Mouse (Mus musculus) stomach, postnatal 0 days (tissue): ENCODE results near the gene Mllt6. TPM values are rescaled to one million over a fixed set of nuclear protein-coding genes. Genes with fewer than 3 reads are reported as not detected.
"Not testable (repeated sequence)": the region's sequence is repeated elsewhere in the genome, so short reads cannot be mapped to it uniquely, and the experiment has no call there.

Experiments used
- ATAC-seq: fragments of 200-750 bp; cut with Nextera tagmentation; 2 replicates; pipeline ENCODE4 v1.8.0; 2017; ENCODE audit not compliant: low FRiP score, low TSS enrichment
- DNase-seq: peaks from one replicate; pipeline ENCODE4 v3.0.0-alpha.2; 2016; ENCODE audit warnings: low spot score
- H3K27ac ChIP-seq: fragments of 300-500 bp; sonication (generic); replicated peaks from 2 replicates; pipeline ENCODE4 v1.5.1; 2014; ENCODE audit warnings: mild to moderate bottlenecking, control low read depth
- H3K27me3 ChIP-seq: fragments of 300-500 bp; sonication (generic); 2 replicates; pipeline ENCODE4 v1.6.1; 2014; ENCODE audit warnings: low read length; ENCODE audit not compliant: control insufficient read depth, insufficient read depth
- H3K36me3 ChIP-seq: fragments of 300-500 bp; sonication (generic); 2 replicates; pipeline ENCODE4 v1.6.1; 2014; ENCODE audit warnings: low read length, mixed read lengths; ENCODE audit not compliant: control insufficient read depth, insufficient read depth
- H3K4me1 ChIP-seq: fragments of 300-500 bp; sonication (generic); replicated peaks from 2 replicates; pipeline ENCODE4 v1.6.1; 2014; ENCODE audit warnings: antibody characterized with exemption; ENCODE audit not compliant: control insufficient read depth, insufficient read depth
- H3K4me2 ChIP-seq: fragments of 300-500 bp; sonication (generic); replicated peaks from 2 replicates; pipeline ENCODE4 v1.6.1; 2014; ENCODE audit warnings: low read depth, mild to moderate bottlenecking, control low read depth, moderate library complexity
- H3K4me3 ChIP-seq: fragments of 300-500 bp; sonication (generic); 2 replicates; pipeline ENCODE4 v1.5.1; 2014; ENCODE audit warnings: low read depth, low read length, control low read depth
- H3K9ac ChIP-seq: fragments of 300-500 bp; sonication (generic); 2 replicates; pipeline ENCODE4 v1.6.1; 2014; ENCODE audit warnings: mild to moderate bottlenecking, low read length, control low read depth, mixed read lengths
- H3K9me3 ChIP-seq: fragments of 300-500 bp; sonication (generic); 2 replicates; pipeline ENCODE4 v1.6.1; 2016; ENCODE audit warnings: low read length; ENCODE audit not compliant: control insufficient read depth
- CTCF ChIP-seq: IDR thresholded peaks from 2 replicates; pipeline ENCODE4 v1.5.1; 2016; ENCODE audit warnings: antibody characterized with exemption, low read depth, mild to moderate bottlenecking, moderate library complexity
- EP300 ChIP-seq: optimal IDR thresholded peaks from 2 replicates; pipeline ENCODE3; 2016; ENCODE audit warnings: antibody characterized with exemption
- WGBS: fragments of 180-500 bp; shearing (Covaris S2); extraction: QIAGEN DNeasy Blood & Tissue Kit; methylation state at CpG from one replicate; pipeline ENCODE4 v1.1.7; 2014; 5-methylcytosine and 5-hydroxymethylcytosine counted together
- microRNA-seq: library from miRNA; unstranded; fragments of <30 nt; microRNA quantifications from one replicate; pipeline ENCODE4, GENCODE M21; 2016
- polyA plus RNA-seq: library from polyadenylated mRNA; unstranded; fragments of >200 nt; fragmentation: Nextera tagmentation; extraction: Ambion mirVana; gene quantifications from 2 replicates; pipeline ENCODE4 v1.2.1, GENCODE M21; 2015

Mllt6 gene
- polyA plus RNA-seq, 1 experiment from 2014 or later: 1.1 TPM

DNA sequence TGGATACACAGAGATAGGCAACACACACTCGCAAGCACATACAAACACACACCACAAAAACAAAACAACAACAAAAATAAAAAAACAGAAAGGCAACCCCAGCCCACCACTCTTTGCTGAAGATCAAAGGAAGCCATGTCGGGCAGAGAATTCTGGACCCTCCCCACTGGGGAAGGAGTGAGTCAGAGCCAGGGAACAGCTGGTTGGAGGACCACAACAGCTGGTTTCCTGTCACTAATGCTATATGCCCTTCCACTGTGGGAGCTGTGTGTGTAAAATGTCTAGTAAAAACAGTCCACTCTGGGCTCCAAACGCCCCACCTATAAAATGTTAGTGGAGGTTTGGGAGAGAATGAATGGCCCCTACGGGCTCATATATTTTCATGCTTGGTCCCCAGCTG lies 58.1 kb downstream of the Mllt6 start:
- Histone ChIP-seq H3K9ac (no peak overlapping the region), H3K36me3 (peaks cover 41% of the 10 kb centered on the region), H3K27ac (no peak overlapping the region), H3K9me3 (no peaks in the 10 kb centered on the region), H3K4me3 (no peak overlapping the region), H3K4me1 (no peaks in the 10 kb centered on the region), H3K4me2 (no peak overlapping the region), H3K27me3 (no peaks in the 10 kb centered on the region)
- TF ChIP-seq EP300 (no peak), CTCF (no peak)
- no peak for ATAC-seq
- no peak for DNase-seq
- WGBS: 91% methylated on average over 4 of the region's 4 CpGs

DNA sequence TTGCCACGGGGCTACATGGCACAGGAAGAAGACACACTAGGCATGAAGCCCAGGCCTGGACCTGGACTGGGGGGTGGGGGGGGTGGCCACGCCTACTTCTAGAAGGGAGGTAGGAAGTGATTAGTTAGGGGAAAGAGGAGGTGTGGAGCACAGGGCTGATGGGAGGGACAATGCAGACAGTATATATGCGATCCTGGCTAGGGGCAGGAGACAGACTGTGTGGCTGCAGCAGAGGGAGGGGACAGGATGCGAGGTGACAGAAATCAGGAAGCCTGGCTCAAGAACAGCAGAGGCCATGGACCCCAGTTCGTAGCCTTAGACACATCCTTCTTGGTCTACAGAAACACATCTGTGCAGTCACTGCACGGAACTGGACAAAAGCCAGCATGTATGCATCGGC lies 60.5 kb downstream of the Mllt6 start:
- H3K27me3 ChIP-seq: no peaks in the 10 kb centered on the region
- no peak overlapping the region for H3K9ac ChIP-seq
- no peaks in the 10 kb centered on the region for H3K9me3 ChIP-seq
- ATAC-seq: no peak
- no peak overlapping the region for H3K4me3 ChIP-seq
- H3K4me1 ChIP-seq: no peaks in the 10 kb centered on the region
- no peak overlapping the region for H3K4me2 ChIP-seq
- H3K27ac ChIP-seq: no peak overlapping the region
- DNase-seq: no peak
- H3K36me3 ChIP-seq: peaks cover 48% of the 10 kb centered on the region
- TF ChIP-seq CTCF (no peak), EP300 (no peak)
- 74% methylated on average over 7 of the region's 7 CpGs for WGBS

DNA sequence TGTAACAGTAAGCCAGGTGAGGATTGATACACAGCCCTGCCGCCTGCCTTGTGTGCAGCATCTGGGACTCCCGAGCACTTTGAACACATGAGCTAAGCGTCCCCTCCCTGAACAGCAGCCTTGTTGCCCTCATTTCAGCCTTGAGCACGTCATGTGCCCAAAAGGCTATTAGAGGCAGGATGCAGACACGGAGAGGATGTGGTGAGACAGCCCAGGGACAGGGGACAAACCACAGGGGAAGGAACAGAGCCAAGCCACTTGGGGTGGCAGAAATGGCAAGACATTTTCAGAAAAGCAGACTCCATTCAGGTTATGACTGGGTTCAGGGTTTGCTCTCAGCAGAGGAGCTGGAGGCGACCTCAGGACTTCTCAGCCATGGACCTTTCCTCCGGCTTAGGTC lies 65.1 kb downstream of the Mllt6 start:
- Histone ChIP-seq H3K27me3 (no peaks in the 10 kb centered on the region), H3K4me3 (no peak overlapping the region), H3K9me3 (no peaks in the 10 kb centered on the region), H3K9ac (no peak overlapping the region), H3K4me1 (no peaks in the 10 kb centered on the region), H3K36me3 (peaks cover 23% of the 10 kb centered on the region), H3K27ac (no peak overlapping the region), H3K4me2 (no peak overlapping the region)
- ATAC-seq: no peak
- no peak for DNase-seq
- TF ChIP-seq CTCF: no peak
- no peak for TF ChIP-seq EP300
- 76% methylated on average over 7 of the region's 7 CpGs for WGBS

DNA sequence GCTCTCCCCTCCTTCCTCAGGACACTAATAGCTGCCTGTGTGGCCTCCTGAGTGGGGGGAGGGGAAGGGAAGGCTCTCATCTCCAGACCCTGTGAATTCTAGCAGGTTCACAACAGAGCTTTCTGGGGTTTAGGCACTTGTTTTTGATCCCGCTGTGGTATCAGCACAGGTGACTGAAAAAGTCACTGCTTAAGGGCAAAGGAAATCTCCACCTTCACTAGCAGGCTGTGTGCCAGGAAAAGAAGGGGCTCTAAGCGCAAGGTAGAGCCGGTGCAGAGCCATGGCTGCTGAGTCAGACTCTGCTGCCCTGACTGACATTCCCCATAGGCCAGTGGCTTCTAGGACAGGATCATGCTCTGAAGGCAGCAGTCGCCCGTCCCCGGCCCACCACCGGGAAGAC lies 65.5 kb downstream of the Mllt6 start:
- Histone ChIP-seq H3K4me2 (no peak overlapping the region), H3K4me3 (no peak overlapping the region), H3K4me1 (no peaks in the 10 kb centered on the region), H3K27me3 (no peaks in the 10 kb centered on the region), H3K9me3 (no peaks in the 10 kb centered on the region), H3K36me3 (peaks cover 23% of the 10 kb centered on the region), H3K27ac (no peak overlapping the region), H3K9ac (no peak overlapping the region)
- 80% methylated on average over 7 of the region's 7 CpGs for WGBS
- DNase-seq: no peak
- ATAC-seq: no peak
- no peak for TF ChIP-seq EP300
- no peak for TF ChIP-seq CTCF

DNA sequence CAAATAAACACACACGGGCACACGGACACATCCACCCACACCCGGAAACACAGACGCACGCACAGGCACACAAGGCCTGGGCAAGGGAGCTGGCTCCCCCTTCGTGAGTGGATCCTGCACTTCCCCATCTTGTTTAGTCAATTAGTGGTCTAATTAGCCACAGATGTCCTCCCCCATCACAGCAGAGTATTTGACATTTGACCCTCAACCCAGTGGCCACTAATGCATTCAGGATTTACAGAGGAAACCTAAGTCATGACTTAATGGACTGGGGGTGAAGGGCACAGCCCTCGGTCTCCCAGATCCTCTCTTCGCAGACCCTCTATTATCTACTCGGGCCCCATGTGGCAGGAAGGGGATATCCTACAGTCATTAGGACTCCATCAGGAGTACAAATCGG lies 70.5 kb downstream of the Mllt6 start:
- DNase-seq (no peak), ATAC-seq (no peak)
- Histone ChIP-seq H3K27me3 (no peaks in the 10 kb centered on the region), H3K4me2 (no peak overlapping the region), H3K4me1 (no peaks in the 10 kb centered on the region), H3K27ac (no peak overlapping the region), H3K9me3 (no peaks in the 10 kb centered on the region), H3K4me3 (no peak overlapping the region), H3K36me3 (peaks cover 6% of the 10 kb centered on the region), H3K9ac (no peak overlapping the region)
- no peak for TF ChIP-seq CTCF
- TF ChIP-seq EP300: no peak
- WGBS: 42% methylated on average over 10 of the region's 10 CpGs

DNA sequence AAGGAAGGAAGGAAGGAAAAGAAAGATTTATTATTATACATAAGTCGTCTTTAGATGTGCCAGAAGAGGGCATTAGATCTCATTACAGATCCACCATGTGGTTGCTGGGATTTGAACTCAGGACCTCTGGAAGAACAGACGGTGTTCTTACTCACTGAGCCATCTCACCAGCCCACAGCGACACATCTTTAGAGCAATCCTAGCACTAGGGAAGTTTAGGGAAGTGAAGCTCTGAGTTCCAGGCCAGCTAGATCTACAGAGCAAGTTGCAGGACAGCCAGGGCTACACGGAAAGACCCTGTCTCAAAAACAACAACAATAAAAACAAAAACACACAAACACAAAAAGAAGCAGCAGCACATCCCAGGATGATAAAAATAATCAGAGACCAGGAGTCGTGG lies 71.6 kb downstream of the Mllt6 start:
- H3K4me2 ChIP-seq, DNase-seq, H3K4me1 ChIP-seq, H3K27ac ChIP-seq, H3K36me3 ChIP-seq, ATAC-seq, H3K4me3 ChIP-seq, H3K9ac ChIP-seq, H3K27me3 ChIP-seq, H3K9me3 ChIP-seq: not testable (repeated sequence)
- WGBS: 79% methylated on average over 5 of the region's 5 CpGs

Small RNAs within 50 kb of the gene (microRNA-seq; reads per million reads assigned to microRNA genes)
- gene Gm24158: not detected
- gene Mir6927: not detected

Other genes with a start within 250 kb of the Mllt6 start
- 4.3 and 4.6 TPM in 2 replicates for gene Arhgap23, start 247.9 kb upstream of the Mllt6 start, polyA plus RNA-seq
- gene 4933428G20Rik, start 163.1 kb upstream of the Mllt6 start, polyA plus RNA-seq: 0.16 and 0.25 TPM in 2 replicates
- gene Srcin1, start 87.2 kb upstream of the Mllt6 start, polyA plus RNA-seq: 0.49 and 0.50 TPM in 2 replicates
- 9.7 and 10.8 TPM in 2 replicates for gene Epop, start 33.7 kb upstream of the Mllt6 start, polyA plus RNA-seq
- gene Cisd3, start 22.4 kb downstream of the Mllt6 start, polyA plus RNA-seq: 44.2 TPM in 2 replicates
- gene Pcgf2, start 37.1 kb downstream of the Mllt6 start, polyA plus RNA-seq: 5.9 and 6.6 TPM in 2 replicates
- gene Psmb3, start 40.0 kb downstream of the Mllt6 start, polyA plus RNA-seq: 405 and 438 TPM in 2 replicates
- gene Pip4k2b, start 81.3 kb downstream of the Mllt6 start, polyA plus RNA-seq: 0.73 and 0.75 TPM in 2 replicates
- 9.0 TPM in 2 replicates for gene Cwc25, start 103.1 kb downstream of the Mllt6 start, polyA plus RNA-seq
- not detected in 2 replicates for gene 1700001P01Rik, start 112.5 kb downstream of the Mllt6 start, polyA plus RNA-seq
- gene Rpl23, start 119.0 kb downstream of the Mllt6 start, polyA plus RNA-seq: 585 and 586 TPM in 2 replicates
- gene Lasp1, start 135.6 kb downstream of the Mllt6 start, polyA plus RNA-seq: 84.0 and 90.1 TPM in 2 replicates
- 1.1 and 1.9 TPM in 2 replicates for gene B230217C12Rik, start 177.4 kb downstream of the Mllt6 start, polyA plus RNA-seq
- 0.29 and 0.34 TPM in 2 replicates for gene Fbxo47, start 220.7 kb downstream of the Mllt6 start, polyA plus RNA-seq